Mouse (Mus musculus) liver, adult 2 months (tissue): ENCODE results near the gene Zbtb20. TPM values are rescaled to one million over a fixed set of nuclear protein-coding genes. Genes with fewer than 3 reads are reported as not detected.
"Not testable (repeated sequence)": the region's sequence is repeated elsewhere in the genome, so short reads cannot be mapped to it uniquely, and the experiment has no call there.

Experiments used
- DNase-seq: peaks from one replicate; pipeline ENCODE4 v3.0.0-alpha.2; 2011; ENCODE audit warnings: low read depth, low spot score; ENCODE audit errors: extremely low read depth
- H3K27ac ChIP-seq: fragments of 200-500 bp; replicated peaks from 2 replicates; pipeline ENCODE4 v1.5.1; 2012; ENCODE audit warnings: low read depth, mild to moderate bottlenecking, control low read depth, inconsistent platforms, low read length; ENCODE audit not compliant: insufficient read depth
- H3K27me3 ChIP-seq: fragments of 200-500 bp; 2 replicates; pipeline ENCODE4 v1.6.1; 2012; ENCODE audit warnings: mild to moderate bottlenecking, moderate library complexity, low read length, inconsistent platforms; ENCODE audit not compliant: control insufficient read depth, insufficient read depth
- H3K36me3 ChIP-seq: fragments of 200-500 bp; 2 replicates; pipeline ENCODE4 v1.6.1; 2012; ENCODE audit warnings: low read length, inconsistent platforms; ENCODE audit not compliant: control insufficient read depth, insufficient read depth
- H3K4me1 ChIP-seq: fragments of 200-500 bp; 2 replicates; pipeline ENCODE4 v1.6.1; 2011; ENCODE audit warnings: low read length; ENCODE audit not compliant: control insufficient read depth, insufficient read depth
- H3K4me3 ChIP-seq: fragments of 200-500 bp; 2 replicates; pipeline ENCODE4 v1.5.1; 2011; ENCODE audit warnings: low read depth, mild to moderate bottlenecking, control low read depth, low read length, moderate library complexity; ENCODE audit not compliant: insufficient read depth
- H3K79me2 ChIP-seq: fragments of 200-500 bp; 2 replicates; pipeline ENCODE4 v1.6.1; 2012; ENCODE audit warnings: inconsistent platforms, mild to moderate bottlenecking, low read length, moderate library complexity; ENCODE audit not compliant: control insufficient read depth, insufficient read depth
- H3K9ac ChIP-seq: fragments of 200-500 bp; 2 replicates; pipeline ENCODE4 v1.6.1; 2012; ENCODE audit warnings: low read depth, mild to moderate bottlenecking, control low read depth, inconsistent platforms, low read length
- CTCF ChIP-seq: fragments of 200-500 bp; IDR thresholded peaks from 2 replicates; pipeline ENCODE4 v1.5.1; 2011; ENCODE audit warnings: low read depth, low read length, control low read depth
- POLR2A ChIP-seq: fragments of 200-500 bp; IDR thresholded peaks from 2 replicates; pipeline ENCODE4 v1.6.1; 2011; ENCODE audit warnings: low read length, control low read depth; ENCODE audit not compliant: insufficient read depth; ENCODE audit errors: extremely low read depth
- WGBS: fragments of 180-500 bp; shearing (Covaris S2); methylation state at CpG from one replicate; pipeline ENCODE4 v1.1.7; 2018; 5-methylcytosine and 5-hydroxymethylcytosine counted together
- polyA plus RNA-seq: library from polyadenylated mRNA; depleted of rRNA; stranded (reverse); fragments of >200 nt; gene quantifications from 2 replicates; pipeline ENCODE4 v1.2.3, GENCODE M21; 2012
- total RNA-seq: library from RNA; depleted of rRNA; stranded (reverse); fragments of >200 nt; gene quantifications from 2 replicates; pipeline ENCODE4 v1.2.3, GENCODE M21; 2014

The Zbtb20 gene
- total and polyA plus RNA-seq, 2 experiments = 17.8 to 52.6 TPM

GRCm38 (mm10) chr16:42921436-42921835 lies 45.8 kb downstream of the Zbtb20 start:
- H3K79me2 ChIP-seq = peaks cover 6% of the 10 kb centered on the region
- no peak overlapping the region for H3K27ac ChIP-seq
- TF ChIP-seq POLR2A = no peak
- WGBS = 79% methylated on average over 4 of the region's 4 CpGs
- DNase-seq = no peak
- no peaks in the 10 kb centered on the region for H3K36me3 ChIP-seq
- no peaks in the 10 kb centered on the region for H3K27me3 ChIP-seq
- H3K4me3 ChIP-seq = no peak overlapping the region
- no peak overlapping the region for H3K9ac ChIP-seq
- no peaks in the 10 kb centered on the region; the same call in 1 of the 2 replicates for H3K4me1 ChIP-seq

- TF ChIP-seq POLR2A (no peak), CTCF (no peak)
- no peaks in the 10 kb centered on the region for H3K4me1 ChIP-seq
- 51% methylated on average over 2 of the region's 2 CpGs for WGBS
- no peak overlapping the region for H3K4me3 ChIP-seq
- no peaks in the 10 kb centered on the region for H3K36me3 ChIP-seq
- DNase-seq = no peak
- H3K27ac ChIP-seq = no peak overlapping the region
- H3K79me2 ChIP-seq = peaks cover 7% of the 10 kb centered on the region; the same call in 1 of the 2 replicates
- H3K9ac ChIP-seq = no peak overlapping the region
- H3K27me3 ChIP-seq = no peaks in the 10 kb centered on the region
These were observed 62.5 kb downstream of the Zbtb20 start for GRCm38 (mm10) chr16:42938211-42938610.

- no peaks in the 10 kb centered on the region for H3K36me3 ChIP-seq
- peaks cover 4% of the 10 kb centered on the region; the same call in 1 of the 2 replicates for H3K4me1 ChIP-seq
- H3K27me3 ChIP-seq = no peaks in the 10 kb centered on the region
- no peak overlapping the region for H3K9ac ChIP-seq
- WGBS = 53% methylated on average over 4 of the region's 4 CpGs
- no peak overlapping the region for H3K27ac ChIP-seq
- H3K79me2 ChIP-seq = no peaks in the 10 kb centered on the region; the same call in 1 of the 2 replicates
- no peak overlapping the region for H3K4me3 ChIP-seq
- no peak for TF ChIP-seq POLR2A
- TF ChIP-seq CTCF = no peak
- DNase-seq = peak; percentile 33
These were observed 71.3 kb downstream of the Zbtb20 start for GRCm38 (mm10) chr16:42947016-42947415.

- WGBS = 97% methylated on average over 17 of the region's 17 CpGs
- not testable (repeated sequence) for H3K9ac ChIP-seq, DNase-seq, H3K36me3 ChIP-seq, H3K79me2 ChIP-seq, H3K27me3 ChIP-seq, H3K4me1 ChIP-seq, H3K27ac ChIP-seq, H3K4me3 ChIP-seq
These were observed 79.7 kb downstream of the Zbtb20 start for GRCm38 (mm10) chr16:42955401-42955800.

- Histone ChIP-seq H3K36me3 (no peaks in the 10 kb centered on the region), H3K27ac (no peak overlapping the region), H3K79me2 (peaks cover 9% of the 10 kb centered on the region; the same call in 1 of the 2 replicates), H3K9ac (no peak overlapping the region), H3K4me3 (no peak overlapping the region), H3K4me1 (peaks cover 5% of the 10 kb centered on the region; the same call in 1 of the 2 replicates), H3K27me3 (no peaks in the 10 kb centered on the region)
- DNase-seq = peak; percentile 88
- TF ChIP-seq POLR2A = no peak
- no peak for TF ChIP-seq CTCF
- 24% methylated on average over 2 of the region's 2 CpGs for WGBS
These were observed 97.2 kb downstream of the Zbtb20 start for GRCm38 (mm10) chr16:42972872-42973271.

GRCm38 (mm10) chr16:42998896-42999295 lies 123.2 kb downstream of the Zbtb20 start:
- Histone ChIP-seq H3K4me3 (no peak overlapping the region), H3K27ac (no peak overlapping the region), H3K36me3 (no peaks in the 10 kb centered on the region), H3K4me1 (peaks cover 7% of the 10 kb centered on the region; the same call in 1 of the 2 replicates), H3K79me2 (no peaks in the 10 kb centered on the region; the same call in 1 of the 2 replicates), H3K27me3 (no peaks in the 10 kb centered on the region), H3K9ac (no peak overlapping the region)
- TF ChIP-seq CTCF = no peak
- TF ChIP-seq POLR2A = no peak
- 12% methylated on average over 1 of the region's 1 CpGs for WGBS
- peak; percentile 66 for DNase-seq
